Mouse (Mus musculus) brain, embryonic 14.5 days (tissue): ENCODE results near the gene Unc119b.

Experiments
- CTCF ChIP-seq: fragments of 200-500 bp; IDR thresholded peaks from 2 replicates; pipeline ENCODE4 v1.5.1; 2012; ENCODE audit warnings: inconsistent platforms, mild to moderate bottlenecking, moderate library complexity, borderline replicate concordance; ENCODE audit not compliant: insufficient read depth, insufficient read length; ENCODE audit errors: extremely low read depth
- POLR2A ChIP-seq: fragments of 200-500 bp; IDR thresholded peaks from 2 replicates; pipeline ENCODE4 v1.6.1; 2012; ENCODE audit warnings: mild to moderate bottlenecking, inconsistent platforms, borderline replicate concordance; ENCODE audit not compliant: poor library complexity, insufficient read depth, insufficient read length, severe bottlenecking; ENCODE audit errors: extremely low read depth

DNA sequence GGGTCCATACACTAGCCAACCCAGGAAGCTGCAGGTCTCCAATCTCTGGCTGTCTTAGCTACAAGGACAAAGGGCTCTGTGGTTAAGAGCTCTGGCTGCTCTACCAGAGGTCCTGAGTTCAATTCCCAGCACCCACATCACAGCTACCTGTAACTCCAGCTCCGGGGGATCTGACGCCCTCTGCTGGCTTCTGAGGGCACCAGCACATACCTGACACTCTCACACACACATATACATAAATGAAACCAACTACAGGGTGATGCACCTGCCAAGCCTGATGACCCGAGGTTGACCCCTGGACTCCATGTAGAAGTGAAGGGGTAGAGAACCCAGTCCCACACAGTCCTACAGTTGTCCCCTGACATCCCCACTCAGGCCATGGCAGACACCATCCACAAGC lies 18.3 kb downstream of the Unc119b start:
- TF ChIP-seq POLR2A (no peak), CTCF (no peak)
